Mouse (Mus musculus): ENCODE measurements around the gene Dock7.

- no peak for TF ChIP-seq ZC3H11A (IDR thresholded peaks at IDR 0.05; ENCODE audit: low read depth, low read length)
- no peak for TF ChIP-seq MAX (IDR thresholded peaks at IDR 0.05; ENCODE audit: low read length)
- TF ChIP-seq BHLHE40 (IDR thresholded peaks at IDR 0.05; ENCODE audit: low read depth, low read length), result no peak
- no peak for TF ChIP-seq CTCF (conservative IDR thresholded peaks at IDR 0.05 in 1 of 2, IDR thresholded peaks at IDR 0.05 in 1 of 2; ENCODE audit: low read depth in 2 of 2, low read length in 2 of 2)
- TF ChIP-seq POLR2A (IDR thresholded peaks at IDR 0.05; ENCODE audit: low read depth, low read length), result no peak
- no peak for TF ChIP-seq MYC (IDR thresholded peaks at IDR 0.05; ENCODE audit: low read depth, low read length)
Observed at GRCm38 (mm10) chr4:99011039-99011438, 109.7 kb downstream of the Dock7 start.
